Mouse (Mus musculus) hindbrain, embryonic 11.5 days (tissue): Measurements from ENCODE around the gene Slc25a16. TPM values are rescaled to one million over a fixed set of nuclear protein-coding genes. Genes with fewer than 3 reads are reported as not detected.

Source experiments
- ATAC-seq: fragments of 200-750 bp; cut with Nextera tagmentation; 2 replicates; pipeline ENCODE4 v1.8.0; 2017; ENCODE audit warnings: mild to moderate bottlenecking, moderate TSS enrichment, moderate library complexity; ENCODE audit not compliant: low FRiP score
- DNase-seq: peaks from one replicate; pipeline ENCODE4 v3.0.0-alpha.2; 2015; ENCODE audit warnings: low spot score
- H3K27ac ChIP-seq: fragments of 300-500 bp; sonication (generic); 2 replicates; pipeline ENCODE4 v1.5.1; 2014; ENCODE audit warnings: mild to moderate bottlenecking, low read depth, low read length
- H3K27me3 ChIP-seq: fragments of 300-500 bp; sonication (generic); 2 replicates; pipeline ENCODE4 v1.6.1; 2014; ENCODE audit warnings: mild to moderate bottlenecking, low read length, moderate library complexity, mixed read lengths; ENCODE audit not compliant: control insufficient read depth, insufficient read depth
- H3K36me3 ChIP-seq: fragments of 300-500 bp; sonication (generic); 2 replicates; pipeline ENCODE4 v1.6.1; 2014; ENCODE audit warnings: mild to moderate bottlenecking, low read length, moderate library complexity, mixed read lengths; ENCODE audit not compliant: control insufficient read depth, insufficient read depth
- H3K4me1 ChIP-seq: fragments of 300-500 bp; sonication (generic); replicated peaks from 2 replicates; pipeline ENCODE4 v1.6.1; 2014; ENCODE audit warnings: low read length, mixed read lengths; ENCODE audit not compliant: control insufficient read depth, insufficient read depth
- H3K4me2 ChIP-seq: fragments of 300-500 bp; sonication (generic); replicated peaks from 2 replicates; pipeline ENCODE4 v1.6.1; 2014; ENCODE audit warnings: mild to moderate bottlenecking, low read depth, low read length
- H3K4me3 ChIP-seq: fragments of 300-500 bp; sonication (generic); 2 replicates; pipeline ENCODE4 v1.5.1; 2014; ENCODE audit warnings: low read depth, low read length
- H3K9ac ChIP-seq: fragments of 300-500 bp; sonication (generic); 2 replicates; pipeline ENCODE4 v1.6.1; 2014; ENCODE audit warnings: low read depth, low read length
- H3K9me3 ChIP-seq: fragments of 300-500 bp; sonication (generic); 2 replicates; pipeline ENCODE4 v1.6.1; 2016; ENCODE audit warnings: low read length; ENCODE audit not compliant: control insufficient read depth
- WGBS: fragments of 180-500 bp; shearing (Covaris S2); extraction: QIAGEN DNeasy Blood & Tissue Kit; methylation state at CpG from one replicate; pipeline ENCODE4 v1.1.7; 2014; 5-methylcytosine and 5-hydroxymethylcytosine counted together
- polyA plus RNA-seq: library from polyadenylated mRNA; unstranded; fragments of >200 nt; fragmentation: Nextera tagmentation; extraction: Ambion mirVana; gene quantifications from 2 replicates; pipeline ENCODE4 v1.2.1, GENCODE M21; 2014

Slc25a16 gene
- polyA plus RNA-seq, 1 experiment from 2014 or later = 11.6 TPM

- no peaks in the 10 kb centered on the region for H3K4me1 ChIP-seq
- H3K4me3 ChIP-seq = no peak overlapping the region
- WGBS = 90% methylated on average over 3 of the region's 9 CpGs
- ATAC-seq (no peak), DNase-seq (no peak)
- H3K9me3 ChIP-seq = no peaks in the 10 kb centered on the region
- no peak overlapping the region for H3K4me2 ChIP-seq
- peaks cover 18% of the 10 kb centered on the region; the same call in 1 of the 2 replicates for H3K36me3 ChIP-seq
- no peak overlapping the region for H3K9ac ChIP-seq
- H3K27me3 ChIP-seq = no peaks in the 10 kb centered on the region
- H3K27ac ChIP-seq = no peak overlapping the region
Observed at GRCm38 (mm10) chr10:62993991-62994390, 73.6 kb downstream of the Slc25a16 start.

Other genes starting within 250 kb of the Slc25a16 start
- gene Stox1, start 194.5 kb upstream of the Slc25a16 start, polyA plus RNA-seq = 2.0 and 2.7 TPM in 2 replicates
- 155 and 176 TPM in 2 replicates for gene Ccar1, start 128.3 kb upstream of the Slc25a16 start, polyA plus RNA-seq
- 32.9 and 41.5 TPM in 2 replicates for gene Tet1, start 11.6 kb upstream of the Slc25a16 start, polyA plus RNA-seq
- gene Dna2, start 26.4 kb downstream of the Slc25a16 start, polyA plus RNA-seq = 18.7 and 18.9 TPM in 2 replicates
- gene Rufy2, start 59.6 kb downstream of the Slc25a16 start, polyA plus RNA-seq = 24.8 and 35.0 TPM in 2 replicates
- 163 and 166 TPM in 2 replicates for gene Hnrnph3, start 103.6 kb downstream of the Slc25a16 start, polyA plus RNA-seq
- 1.3 and 1.5 TPM in 2 replicates for gene Pbld2, start 103.7 kb downstream of the Slc25a16 start, polyA plus RNA-seq
- 0.78 and 1.2 TPM in 2 replicates for gene Pbld1, start 139.5 kb downstream of the Slc25a16 start, polyA plus RNA-seq
- 0.34 and 0.43 TPM in 2 replicates for gene Atoh7, start 179.0 kb downstream of the Slc25a16 start, polyA plus RNA-seq